ENCODE assay signal across 13 mouse cellular contexts in the genomic region with DNA sequence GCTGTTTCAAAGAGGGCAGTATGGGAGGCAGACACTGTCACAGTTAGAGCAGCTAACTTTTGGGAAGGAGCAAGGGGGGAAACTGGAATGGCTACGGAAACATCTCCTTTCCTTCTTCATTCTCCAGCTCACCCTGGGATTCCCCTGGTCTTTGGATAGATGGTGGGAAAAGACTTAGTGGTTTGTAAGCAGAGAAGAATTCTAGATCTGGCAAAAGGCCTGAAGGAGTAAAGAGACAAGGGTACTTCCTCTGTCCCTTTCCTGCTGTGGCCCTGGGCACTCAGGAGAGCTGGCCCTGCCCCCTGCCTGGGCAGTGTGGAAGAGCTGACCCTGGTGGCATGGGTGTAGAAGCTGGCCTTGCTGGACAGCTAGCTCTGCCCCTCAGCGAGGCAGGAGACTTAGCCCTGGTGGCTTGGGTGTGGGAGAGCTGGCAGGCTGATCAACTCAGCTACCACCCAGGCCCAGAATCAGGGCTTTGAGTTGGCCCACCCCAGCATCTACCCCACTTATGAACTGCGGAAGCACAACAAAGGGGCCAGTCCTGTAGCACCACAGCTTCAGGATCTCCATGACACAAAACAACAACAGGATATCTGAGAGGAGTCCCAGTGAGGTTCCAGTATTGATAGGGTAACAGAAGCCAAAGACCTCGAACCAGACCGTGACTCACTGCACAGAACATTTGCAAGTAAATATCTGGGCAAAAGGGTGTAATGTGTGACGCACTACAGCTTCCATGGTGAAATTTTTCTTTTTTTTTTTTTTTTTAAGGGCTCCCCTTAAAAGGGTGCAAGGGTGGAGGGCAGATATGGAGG. TPM values are rescaled to one million over a fixed set of nuclear protein-coding genes. Genes with fewer than 3 reads are reported as not detected.
DNase-seq lines count a peak whose midpoint lies in the region; ATAC-seq and TF ChIP-seq lines count a peak whose summit lies in the region.
"Had no signal": no experiment of that assay in that cellular context is flagged by ENCODE, and none has a peak within 500 bp of the region (broad histone marks: within the 10 kb centered on the region; RNA-seq: fewer than 3 reads in every experiment).

No protein-coding gene starts in this region.

- H3K27ac ChIP-seq in heart, embryonic 10.5 days: peak overlapping the region; percentile 81
- H3K27ac ChIP-seq in lung, postnatal 0 days (ENCODE audit: low read length): no peak overlapping the region
- peak overlapping the region; percentile 32; the same call in 1 of the 2 replicates for H3K27ac ChIP-seq in heart, embryonic 16.5 days (ENCODE audit: low read length)
- peak overlapping the region; percentile 77 for H3K27ac ChIP-seq in stomach, embryonic 16.5 days (ENCODE audit: low read length)
- H3K27ac ChIP-seq: limb, embryonic 15.5 days; midbrain, embryonic 10.5 days had no signal

- no peaks in the 10 kb centered on the region for H3K9me3 ChIP-seq in heart, embryonic 10.5 days
- no peaks in the 10 kb centered on the region for H3K9me3 ChIP-seq in lung, postnatal 0 days (ENCODE audit: low read length)
- no peaks in the 10 kb centered on the region for H3K9me3 ChIP-seq in heart, embryonic 16.5 days (replicated peaks; ENCODE audit: control insufficient read depth, low read length)
- no peaks in the 10 kb centered on the region for H3K9me3 ChIP-seq in stomach, embryonic 16.5 days (replicated peaks; ENCODE audit: control insufficient read depth, low read length)
- H3K9me3 ChIP-seq: limb, embryonic 15.5 days; midbrain, embryonic 10.5 days had no signal

- no peak for DNase-seq in heart, embryonic 10.5 days (ENCODE audit: low spot score)
- no peak for DNase-seq in heart, adult 8-10 months (ENCODE audit: low spot score)
- DNase-seq in lung, postnatal 0 days (ENCODE audit: low spot score): peak; percentile 46
- DNase-seq in lung, adult 2 months: no peak
- DNase-seq in left cerebral cortex, adult 8-10 months (ENCODE audit: low spot score in 2 of 2): no peak
- DNase-seq: layer of hippocampus, adult 9-11 months; thymus, adult 2 months had no signal

- TF ChIP-seq POLR2A in lung, adult 2 months (IDR thresholded peaks at IDR 0.05; ENCODE audit: borderline replicate concordance, extremely low read depth, low read depth, low read length): no peak

- H3K9ac ChIP-seq in lung, postnatal 0 days (replicated peaks; ENCODE audit: low read depth): no peak overlapping the region
- no peak overlapping the region for H3K9ac ChIP-seq in heart, embryonic 16.5 days (ENCODE audit: low read length)
- H3K9ac ChIP-seq in stomach, embryonic 16.5 days (ENCODE audit: low read length): 0 out of 2 replicates have a peak overlapping the region, but pooled peaks have one; percentile 33
- H3K9ac ChIP-seq: limb, embryonic 15.5 days had no signal

- peaks cover 64% of the 10 kb centered on the region for H3K4me1 ChIP-seq in heart, embryonic 10.5 days
- no peaks in the 10 kb centered on the region; the same call in 1 of the 2 replicates for H3K4me1 ChIP-seq in lung, postnatal 0 days (ENCODE audit: insufficient read depth, low read depth, low read length)
- H3K4me1 ChIP-seq in lung, adult 2 months (ENCODE audit: control insufficient read depth, insufficient read depth, low read length): no peaks in the 10 kb centered on the region
- H3K4me1 ChIP-seq in heart, embryonic 16.5 days (ENCODE audit: control insufficient read depth, insufficient read depth, low read length): peaks cover 25% of the 10 kb centered on the region
- H3K4me1 ChIP-seq in stomach, embryonic 16.5 days (ENCODE audit: control insufficient read depth, insufficient read depth, low read length): peaks cover 38% of the 10 kb centered on the region

- ATAC-seq in lung, postnatal 0 days: peak; percentile 48
- no peak for ATAC-seq in heart, embryonic 16.5 days (replicated peaks; ENCODE audit: extremely low read depth, insufficient read depth, low FRiP score)
- no peak for ATAC-seq in stomach, embryonic 16.5 days (ENCODE audit: insufficient read depth, low FRiP score)
- ATAC-seq in CD4-positive, CD25-positive, alpha-beta regulatory T cell, adult 4 months: no peak

- H3K4me2 ChIP-seq in lung, postnatal 0 days (replicated peaks; ENCODE audit: low read depth, low read length): no peak overlapping the region
- no peak overlapping the region for H3K4me2 ChIP-seq in heart, embryonic 16.5 days (ENCODE audit: low read depth, low read length)
- H3K4me2 ChIP-seq in stomach, embryonic 16.5 days (ENCODE audit: low read depth, low read length): no peak overlapping the region
- H3K4me2 ChIP-seq: limb, embryonic 15.5 days had no signal

- 74% methylated on average over 6 of the region's 6 CpGs for whole genome bisulfite sequencing in heart, embryonic 10.5 days
- WGBS in lung, postnatal 0 days: 64% methylated on average over 6 of the region's 6 CpGs
- WGBS in lung, adult 2 months: 70% methylated on average over 6 of the region's 6 CpGs
- 62% methylated on average over 6 of the region's 6 CpGs for WGBS in heart, embryonic 16.5 days
- WGBS in stomach, embryonic 16.5 days: 73% methylated on average over 6 of the region's 6 CpGs

- H3K4me3 ChIP-seq in heart, embryonic 10.5 days: no peak overlapping the region
- H3K4me3 ChIP-seq in lung, postnatal 0 days (ENCODE audit: low read depth, low read length): no peak overlapping the region
- H3K4me3 ChIP-seq in lung, adult 2 months (replicated peaks; ENCODE audit: extremely low read depth, low read depth, low read length): no peak overlapping the region
- no peak overlapping the region for H3K4me3 ChIP-seq in heart, embryonic 16.5 days (ENCODE audit: low read length)
- no peak overlapping the region for H3K4me3 ChIP-seq in stomach, embryonic 16.5 days (replicated peaks; ENCODE audit: low read length)
- H3K4me3 ChIP-seq: limb, embryonic 15.5 days; midbrain, embryonic 10.5 days had no signal

- no peak for TF ChIP-seq EP300 in lung, postnatal 0 days (IDR thresholded peaks at IDR 0.05)

- no peaks in the 10 kb centered on the region for H3K27me3 ChIP-seq in heart, embryonic 10.5 days (ENCODE audit: insufficient read depth, poor library complexity, severe bottlenecking)
- no peaks in the 10 kb centered on the region for H3K27me3 ChIP-seq in lung, postnatal 0 days (replicated peaks; ENCODE audit: insufficient read depth, low read length)
- H3K27me3 ChIP-seq in heart, embryonic 16.5 days (ENCODE audit: control insufficient read depth, insufficient read depth, low read length): no peaks in the 10 kb centered on the region
- H3K27me3 ChIP-seq in stomach, embryonic 16.5 days (ENCODE audit: control insufficient read depth, insufficient read depth, low read length): no peaks in the 10 kb centered on the region
- H3K27me3 ChIP-seq: limb, embryonic 15.5 days had no signal

- H3K36me3 ChIP-seq in heart, embryonic 10.5 days: peaks cover 21% of the 10 kb centered on the region; the same call in 1 of the 2 replicates
- no peaks in the 10 kb centered on the region for H3K36me3 ChIP-seq in lung, postnatal 0 days (ENCODE audit: insufficient read depth, low read length)
- no peaks in the 10 kb centered on the region for H3K36me3 ChIP-seq in heart, embryonic 16.5 days (ENCODE audit: control insufficient read depth, insufficient read depth)
- no peaks in the 10 kb centered on the region for H3K36me3 ChIP-seq in stomach, embryonic 16.5 days (ENCODE audit: control insufficient read depth, insufficient read depth, low read length)
- H3K36me3 ChIP-seq: limb, embryonic 15.5 days had no signal

- TF ChIP-seq CTCF in lung, postnatal 0 days (IDR thresholded peaks at IDR 0.05): no peak
- no peak for TF ChIP-seq CTCF in lung, adult 2 months (IDR thresholded peaks at IDR 0.05; ENCODE audit: insufficient read depth, low read length)

RNA-seq across cellular contexts. Expression of a gene that starts 58.6 kb away (rescaled TPM):
- 17.9 and 27.9 TPM in 2 replicates for polyA plus RNA-seq in heart, embryonic 10.5 days (2016; fragmentation: Nextera tagmentation; extraction: Ambion mirVana)
- 1 to 10 TPM; 4.8 to 5.5 (median 5.1) TPM for total RNA-seq in heart, adult 8-10 months (2022)
- 3.5 TPM in 2 replicates for polyA plus RNA-seq in lung, postnatal 0 days (2015; fragmentation: Nextera tagmentation; extraction: Ambion mirVana)
- 10.5 and 14.4 TPM in 2 replicates for polyA plus RNA-seq in lung, adult 2 months (2012; rRNA removed)
- 7.6 and 10.2 TPM in 2 replicates for polyA plus RNA-seq in heart, embryonic 16.5 days (2015; fragmentation: Nextera tagmentation; extraction: Ambion mirVana)
- polyA plus RNA-seq in stomach, embryonic 16.5 days (2015; fragmentation: Nextera tagmentation; extraction: Ambion mirVana): 9.6 and 11.0 TPM in 2 replicates
- 1 to 10 TPM; 4.0 to 5.2 (median 4.7) TPM for total RNA-seq in left cerebral cortex, adult 8-10 months (2022)
- not detected for polyA plus RNA-seq in CD4-positive, CD25-positive, alpha-beta regulatory T cell, adult 4 months (2017; shearing (Covaris generic))
- total RNA-seq: neutrophil, adult 5-6 weeks had no signal
